Mouse (Mus musculus) hindbrain, embryonic 12.5 days (tissue): Measurements from ENCODE around the gene Gdap1l1. TPM values are rescaled to one million over a fixed set of nuclear protein-coding genes. Genes with fewer than 3 reads are reported as not detected.

ENCODE experiments used
- ATAC-seq: fragments of 200-750 bp; cut with Nextera tagmentation; 2 replicates; pipeline ENCODE4 v1.8.0; 2017; ENCODE audit warnings: moderate TSS enrichment; ENCODE audit not compliant: low FRiP score
- H3K27ac ChIP-seq: fragments of 300-500 bp; sonication (generic); 2 replicates; pipeline ENCODE4 v1.5.1; 2016; ENCODE audit warnings: mild to moderate bottlenecking
- H3K27me3 ChIP-seq: fragments of 300-500 bp; sonication (generic); 2 replicates; pipeline ENCODE4 v1.6.1; 2016; ENCODE audit warnings: mild to moderate bottlenecking
- H3K36me3 ChIP-seq: fragments of 300-500 bp; sonication (generic); 2 replicates; pipeline ENCODE4 v1.6.1; 2016; ENCODE audit warnings: mild to moderate bottlenecking
- H3K4me1 ChIP-seq: fragments of 300-500 bp; sonication (generic); 2 replicates; pipeline ENCODE4 v1.6.1; 2016
- H3K4me2 ChIP-seq: fragments of 300-500 bp; sonication (generic); replicated peaks from 2 replicates; pipeline ENCODE4 v1.6.1; 2016; ENCODE audit warnings: mild to moderate bottlenecking
- H3K4me3 ChIP-seq: fragments of 300-500 bp; sonication (generic); 2 replicates; pipeline ENCODE4 v1.5.1; 2016; ENCODE audit warnings: mild to moderate bottlenecking
- H3K9ac ChIP-seq: fragments of 300-500 bp; sonication (generic); 2 replicates; pipeline ENCODE4 v1.6.1; 2016; ENCODE audit warnings: mild to moderate bottlenecking, moderate library complexity
- H3K9me3 ChIP-seq: fragments of 300-500 bp; sonication (generic); replicated peaks from 2 replicates; pipeline ENCODE4 v1.6.1; 2016; ENCODE audit warnings: mild to moderate bottlenecking
- WGBS: fragments of 180-500 bp; shearing (Covaris S2); methylation state at CpG from one replicate; pipeline ENCODE4 v1.1.7; 2016; 5-methylcytosine and 5-hydroxymethylcytosine counted together
- polyA plus RNA-seq: library from polyadenylated mRNA; unstranded; fragments of >200 nt; fragmentation: Nextera tagmentation; extraction: Ambion mirVana; gene quantifications from 2 replicates; pipeline ENCODE4 v1.2.1, GENCODE M21; 2016

The Gdap1l1 gene
- polyA plus RNA-seq, 1 experiment from 2014 or later = 68.7 TPM

GRCm38 (mm10) chr2:163493976-163494375 lies 55.7 kb downstream of the Gdap1l1 start:
- Histone ChIP-seq H3K36me3 (no peaks in the 10 kb centered on the region), H3K4me3 (no peak overlapping the region), H3K4me2 (no peak overlapping the region), H3K27me3 (no peaks in the 10 kb centered on the region), H3K9me3 (no peaks in the 10 kb centered on the region), H3K4me1 (peaks cover 18% of the 10 kb centered on the region), H3K27ac (no peak overlapping the region), H3K9ac (no peak overlapping the region)
- ATAC-seq = no peak
- WGBS = 54% methylated on average over 5 of the region's 5 CpGs

DNA sequence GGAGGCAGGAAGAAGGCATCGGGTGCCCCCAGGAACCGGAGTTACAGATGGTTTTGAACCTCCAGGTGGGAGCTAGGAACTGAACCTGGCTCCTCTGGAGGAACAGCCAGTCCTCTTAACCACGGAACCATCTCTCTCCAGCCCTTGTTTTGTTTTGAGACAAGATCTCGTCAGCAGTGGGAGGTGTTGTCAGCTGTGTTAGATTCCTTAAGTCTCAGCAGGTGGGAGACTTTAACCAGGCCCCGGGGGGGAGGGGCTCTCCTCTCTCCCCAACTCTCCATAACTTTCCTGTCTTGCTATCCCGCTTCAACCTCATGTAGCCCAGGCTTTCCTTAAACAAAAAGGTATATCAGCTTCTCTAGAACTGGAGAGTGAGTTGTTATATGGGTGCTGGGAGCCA lies 56.2 kb downstream of the Gdap1l1 start:
- no peak overlapping the region for H3K4me2 ChIP-seq
- H3K9ac ChIP-seq = no peak overlapping the region
- H3K4me1 ChIP-seq = peaks cover 18% of the 10 kb centered on the region
- no peak overlapping the region for H3K4me3 ChIP-seq
- H3K36me3 ChIP-seq = no peaks in the 10 kb centered on the region
- ATAC-seq = no peak
- no peaks in the 10 kb centered on the region for H3K27me3 ChIP-seq
- H3K27ac ChIP-seq = no peak overlapping the region
- WGBS = 34% methylated on average over 6 of the region's 6 CpGs
- H3K9me3 ChIP-seq = no peaks in the 10 kb centered on the region

GRCm38 (mm10) chr2:163502219-163502618 lies 63.9 kb downstream of the Gdap1l1 start:
- H3K4me2 ChIP-seq = no peak overlapping the region
- no peaks in the 10 kb centered on the region for H3K4me1 ChIP-seq
- no peaks in the 10 kb centered on the region for H3K36me3 ChIP-seq
- 70% methylated on average over 2 of the region's 2 CpGs for WGBS
- H3K4me3 ChIP-seq = no peak overlapping the region
- no peak overlapping the region for H3K27ac ChIP-seq
- no peak for ATAC-seq
- no peaks in the 10 kb centered on the region for H3K27me3 ChIP-seq
- H3K9ac ChIP-seq = no peak overlapping the region
- no peaks in the 10 kb centered on the region for H3K9me3 ChIP-seq

GRCm38 (mm10) chr2:163503191-163503590 lies 64.9 kb downstream of the Gdap1l1 start:
- Histone ChIP-seq H3K9me3 (no peaks in the 10 kb centered on the region), H3K9ac (no peak overlapping the region), H3K4me2 (no peak overlapping the region), H3K27me3 (no peaks in the 10 kb centered on the region), H3K4me3 (no peak overlapping the region), H3K27ac (no peak overlapping the region), H3K4me1 (no peaks in the 10 kb centered on the region), H3K36me3 (no peaks in the 10 kb centered on the region)
- WGBS = 74% methylated on average over 7 of the region's 7 CpGs
- ATAC-seq = no peak

Other genes starting within 250 kb of the Gdap1l1 start
- gene Tox2, start 235.4 kb upstream of the Gdap1l1 start, polyA plus RNA-seq = 24.6 and 25.1 TPM in 2 replicates
- gene Jph2, start 40.5 kb upstream of the Gdap1l1 start, polyA plus RNA-seq = 0.76 and 1.2 TPM in 2 replicates
- 67.9 and 70.8 TPM in 2 replicates for gene Oser1, start 13.8 kb upstream of the Gdap1l1 start, polyA plus RNA-seq
- 13.0 and 13.1 TPM in 2 replicates for gene Fitm2, start 34.2 kb downstream of the Gdap1l1 start, polyA plus RNA-seq
- gene R3hdml, start 53.8 kb downstream of the Gdap1l1 start, polyA plus RNA-seq = not detected in 2 replicates
- gene Hnf4a, start 68.3 kb downstream of the Gdap1l1 start, polyA plus RNA-seq = not detected in 2 replicates
- gene Ttpal, start 163.8 kb downstream of the Gdap1l1 start, polyA plus RNA-seq = 51.5 and 52.0 TPM in 2 replicates
- 36.2 and 38.4 TPM in 2 replicates for gene Serinc3, start 206.7 kb downstream of the Gdap1l1 start, polyA plus RNA-seq
- 109 and 113 TPM in 2 replicates for gene Pkig, start 219.9 kb downstream of the Gdap1l1 start, polyA plus RNA-seq